Mouse (Mus musculus): ENCODE results near the gene Fgfr1op.
"Not testable (repeated sequence)": the region's sequence is repeated elsewhere in the genome, so short reads cannot be mapped to it uniquely, and the experiment has no call there.

GRCm38 (mm10) chr17:8146931-8147330 lies 18.4 kb upstream of the Fgfr1op start:
- not testable (repeated sequence) for TF ChIP-seq CTCF (IDR thresholded peaks at IDR 0.05; ENCODE audit: control insufficient read depth, insufficient read depth, insufficient read length); USF1 (IDR thresholded peaks at IDR 0.05; ENCODE audit: low read depth); MYOD1 (IDR thresholded peaks at IDR 0.05; ENCODE audit: control insufficient read depth, insufficient read length, low read depth); FOSL1 (IDR thresholded peaks at IDR 0.05; ENCODE audit: insufficient read depth, low read length, poor library complexity, severe bottlenecking); MAX (IDR thresholded peaks at IDR 0.05); MYOG (IDR thresholded peaks at IDR 0.05; ENCODE audit: control insufficient read depth, extremely low read depth, insufficient read length)
